Mouse (Mus musculus) kidney, adult 18-20 months (tissue): Measurements from ENCODE around the gene Cds2.
"Not testable (repeated sequence)": the region's sequence is repeated elsewhere in the genome, so short reads cannot be mapped to it uniquely, and the experiment has no call there.

Source experiments
- DNase-seq: peaks from one replicate; pipeline ENCODE4 v3.0.0; 2021

Cds2 gene

DNA sequence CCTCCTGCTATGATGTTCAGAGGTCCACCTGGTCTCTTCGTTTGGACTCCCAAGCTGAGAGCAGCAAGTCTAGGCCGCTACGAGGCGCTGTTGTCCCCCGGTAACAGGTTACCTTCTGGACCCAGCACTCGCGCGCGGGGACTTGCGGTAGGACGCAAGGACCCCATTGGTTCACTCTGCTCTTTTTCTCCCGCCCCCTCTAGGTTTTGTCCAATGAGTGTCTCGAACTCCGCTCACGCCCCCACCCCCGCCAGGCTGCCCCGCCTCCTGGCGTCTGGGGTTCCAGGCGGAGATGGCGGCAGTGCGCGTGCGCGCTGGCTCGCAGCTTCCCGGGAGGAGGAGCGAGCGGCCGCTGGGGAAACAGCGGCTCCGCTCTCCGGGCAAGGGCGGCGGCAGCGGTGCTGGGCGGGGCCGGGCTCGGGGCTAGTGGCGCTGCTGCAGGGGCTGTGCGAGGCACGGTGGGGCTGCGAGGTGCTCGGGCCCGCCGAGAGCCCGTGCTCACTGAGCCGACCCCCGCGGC is at the start of gene Cds2:
Cds2 (plus strand) TSS at position 270 of the 520 bp plus-strand sequence.
- DNase-seq, result peak; percentile 99

DNA sequence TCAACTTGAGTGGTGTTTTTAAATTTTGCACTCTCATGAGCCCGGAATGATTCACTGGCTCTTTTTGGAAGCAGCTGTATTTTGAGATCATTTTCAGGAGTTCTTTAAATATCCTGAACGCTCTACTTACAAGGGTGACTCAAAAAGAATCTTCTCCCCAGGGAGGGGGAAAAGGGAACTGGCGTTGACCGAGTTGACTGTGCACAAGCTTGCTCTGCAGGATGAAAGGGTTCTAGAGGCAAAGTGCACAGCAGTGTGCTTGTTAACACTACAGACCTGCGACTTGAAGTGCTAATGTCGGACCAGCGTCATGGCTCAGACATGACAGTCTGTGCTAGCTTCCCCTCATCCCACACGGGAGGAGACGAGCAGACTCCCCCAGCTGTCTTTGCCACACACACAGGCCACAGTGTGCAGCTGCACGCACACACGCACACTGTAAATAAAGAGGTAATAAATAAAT is 41.3 kb upstream of the Cds2 start:
- DNase-seq, result no peak

DNA sequence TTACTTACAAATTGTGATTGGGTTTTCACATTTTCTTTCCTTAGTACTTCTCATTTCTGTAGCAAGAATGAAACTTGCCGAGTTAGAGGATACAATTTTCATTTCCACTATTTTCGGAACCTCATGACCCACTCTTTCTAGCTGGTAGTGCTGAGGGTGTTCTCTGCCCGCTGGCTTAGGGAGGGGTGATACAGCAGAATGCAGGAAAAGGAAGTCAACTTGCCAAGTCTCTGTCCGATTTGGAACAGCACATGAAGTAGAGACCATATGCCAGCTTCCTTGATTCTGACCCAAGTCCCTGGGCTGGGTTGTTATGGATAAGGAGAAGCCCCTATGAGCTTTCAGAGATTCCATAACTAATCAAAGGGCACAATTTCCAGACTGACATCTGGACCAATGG is 38.6 kb upstream of the Cds2 start:
- DNase-seq, result no peak

DNA sequence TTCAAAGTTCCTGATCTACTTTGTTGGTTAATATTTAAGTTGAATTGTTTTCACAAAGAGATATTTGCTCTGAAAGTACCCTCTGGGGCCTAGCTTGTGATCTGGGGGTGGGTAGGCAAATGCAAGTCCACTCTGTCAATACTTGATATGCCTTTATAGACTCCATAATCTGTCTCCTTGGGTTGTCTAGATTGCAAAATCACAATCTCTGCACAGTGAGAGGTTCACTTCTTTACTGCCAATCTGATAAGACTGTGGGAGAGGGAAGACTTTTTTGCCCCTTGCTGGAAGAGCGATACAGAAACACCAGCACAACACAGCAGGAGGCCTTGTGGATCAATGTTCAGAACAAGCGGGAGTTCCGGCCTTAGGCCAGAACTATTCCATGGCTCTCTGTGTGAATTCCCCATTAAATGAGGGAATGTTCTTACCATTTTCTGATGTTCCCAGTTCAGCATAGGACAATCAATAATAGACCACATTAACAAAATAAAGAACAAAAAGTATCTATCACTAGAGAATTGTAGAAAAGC is 30.5 kb upstream of the Cds2 start:
- no peak for DNase-seq

DNA sequence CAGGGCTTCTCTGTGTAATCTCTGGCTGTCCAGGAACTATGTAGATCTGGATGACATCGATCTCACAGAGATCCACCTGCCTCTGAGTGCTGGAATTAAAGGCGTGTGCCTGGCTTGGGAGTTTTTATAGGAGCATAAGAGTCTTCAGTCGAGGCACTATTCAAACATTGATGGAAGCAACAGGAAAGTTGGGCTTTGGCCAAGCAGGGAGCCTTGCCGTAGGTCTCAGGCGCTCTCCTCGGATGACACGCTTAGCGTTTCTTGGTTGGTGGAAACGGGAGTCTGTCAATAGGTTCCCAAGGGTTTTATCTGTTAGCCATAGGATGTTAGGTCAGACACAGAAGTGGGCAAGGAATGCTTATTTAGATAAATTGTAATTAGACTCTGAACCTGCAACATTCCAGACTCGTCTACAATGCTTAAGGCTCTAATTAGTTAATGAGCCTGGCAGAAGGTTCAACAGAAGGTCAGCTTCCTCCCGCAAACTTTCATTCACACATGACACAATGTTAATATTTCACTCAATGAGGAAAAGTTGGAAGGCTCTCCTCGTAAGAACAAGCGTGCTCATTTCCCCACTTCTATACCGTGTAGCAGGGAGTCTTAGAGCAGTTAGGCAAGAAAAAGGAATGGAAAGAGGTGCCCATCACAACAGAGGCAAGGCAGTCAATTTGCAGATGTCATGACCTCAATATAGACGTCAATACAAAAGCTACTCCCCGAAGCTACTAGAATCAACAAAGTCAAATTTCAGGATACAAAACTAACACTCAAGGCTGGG is 28.8 kb upstream of the Cds2 start:
- DNase-seq, result no peak

DNA sequence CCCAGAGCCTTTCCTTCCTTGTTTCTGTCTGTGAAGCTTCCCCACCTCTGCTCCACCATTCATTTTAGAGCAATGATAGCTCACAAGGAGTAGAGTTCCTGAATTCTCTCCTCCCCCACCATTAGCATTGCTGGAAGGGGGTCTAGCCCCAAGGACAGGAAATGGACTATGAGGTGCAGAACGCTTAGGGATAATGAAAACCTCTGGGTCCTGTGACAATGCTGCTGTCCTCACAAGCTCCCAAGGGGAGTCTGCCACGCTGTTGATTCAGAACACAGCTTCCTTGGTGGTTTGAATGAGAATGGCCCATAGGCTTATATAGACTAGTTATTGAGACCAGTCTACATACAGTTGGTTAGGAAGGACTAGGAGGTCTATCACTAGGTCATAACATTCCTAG is 27.7 kb upstream of the Cds2 start:
- DNase-seq, result no peak

DNA sequence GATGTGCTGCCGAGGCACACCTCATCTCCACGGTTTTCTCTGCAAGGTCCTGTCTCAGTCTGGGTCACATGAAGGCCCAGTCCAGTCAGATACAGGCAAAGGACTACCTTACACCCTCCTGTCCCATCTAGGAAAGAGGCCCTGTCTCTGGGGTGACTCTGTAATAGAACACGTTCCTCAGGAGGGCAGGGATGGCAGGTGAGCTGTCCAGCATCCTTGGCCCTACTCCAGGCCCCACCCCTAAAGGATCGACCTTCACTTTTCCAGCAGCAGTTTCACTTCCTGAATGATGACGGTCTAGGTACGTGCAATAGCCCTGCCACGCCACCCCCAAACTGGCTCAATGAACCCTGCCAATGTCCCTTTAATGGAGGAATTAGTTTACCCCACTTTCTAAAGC is 27.0 kb upstream of the Cds2 start:
- DNase-seq, result no peak

DNA sequence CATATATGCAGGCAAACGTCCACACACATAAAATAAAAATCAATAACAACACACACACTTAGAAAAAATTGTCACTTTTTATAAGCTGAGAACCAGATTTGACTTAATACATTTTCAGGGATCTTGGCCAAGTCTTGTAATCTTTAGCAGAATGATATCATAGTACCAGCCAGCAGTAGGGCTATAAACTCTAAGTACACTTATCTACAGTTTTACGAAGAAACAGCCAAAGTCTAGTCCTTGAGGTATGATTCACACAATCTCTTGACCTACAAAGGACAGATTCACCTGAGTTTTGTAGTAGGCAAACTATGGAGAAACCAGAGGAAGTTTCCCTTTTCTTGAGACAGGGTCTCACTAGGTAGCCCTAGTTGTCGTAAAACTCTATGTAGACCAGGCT is 23.5 kb upstream of the Cds2 start:
- not testable (repeated sequence) for DNase-seq

DNA sequence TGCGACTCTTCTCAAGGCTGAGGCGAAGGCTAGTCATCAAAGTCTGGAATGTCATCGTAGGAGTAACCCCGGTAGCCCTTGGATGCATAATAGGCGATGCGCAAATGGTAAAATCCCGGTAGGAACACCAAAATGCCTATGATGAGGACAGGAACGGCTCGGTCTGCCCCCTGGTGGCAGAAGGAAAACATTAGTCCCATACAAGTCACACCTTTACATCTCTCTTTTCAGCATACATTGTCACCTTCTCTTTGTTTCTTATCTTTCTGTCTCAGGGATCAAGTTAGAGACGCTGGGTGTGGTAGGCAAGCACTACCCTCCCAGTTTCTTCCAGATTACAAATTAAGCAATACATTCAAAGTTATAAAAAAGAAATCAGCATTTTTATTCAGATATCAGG is 22.5 kb upstream of the Cds2 start:
- peak; percentile 49 for DNase-seq

DNA sequence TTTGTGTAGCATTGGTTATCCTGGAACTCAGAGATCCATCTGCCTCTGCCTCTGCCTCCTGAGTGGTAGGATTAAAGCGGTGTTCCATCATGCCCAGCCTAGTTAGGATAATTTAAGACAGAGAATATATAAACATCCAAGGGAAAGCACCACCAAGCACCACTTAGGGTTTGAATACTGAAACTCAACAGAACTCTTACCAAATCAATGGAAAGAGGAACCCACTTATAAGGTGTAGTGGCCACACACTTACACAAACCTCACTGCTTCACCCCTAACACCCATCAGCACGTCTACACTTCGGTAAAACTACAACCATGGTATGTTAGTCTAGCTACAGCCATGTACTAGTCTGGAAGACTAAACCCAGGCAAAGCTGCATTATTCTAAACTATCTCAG is 19.6 kb upstream of the Cds2 start:
- no peak for DNase-seq

DNA sequence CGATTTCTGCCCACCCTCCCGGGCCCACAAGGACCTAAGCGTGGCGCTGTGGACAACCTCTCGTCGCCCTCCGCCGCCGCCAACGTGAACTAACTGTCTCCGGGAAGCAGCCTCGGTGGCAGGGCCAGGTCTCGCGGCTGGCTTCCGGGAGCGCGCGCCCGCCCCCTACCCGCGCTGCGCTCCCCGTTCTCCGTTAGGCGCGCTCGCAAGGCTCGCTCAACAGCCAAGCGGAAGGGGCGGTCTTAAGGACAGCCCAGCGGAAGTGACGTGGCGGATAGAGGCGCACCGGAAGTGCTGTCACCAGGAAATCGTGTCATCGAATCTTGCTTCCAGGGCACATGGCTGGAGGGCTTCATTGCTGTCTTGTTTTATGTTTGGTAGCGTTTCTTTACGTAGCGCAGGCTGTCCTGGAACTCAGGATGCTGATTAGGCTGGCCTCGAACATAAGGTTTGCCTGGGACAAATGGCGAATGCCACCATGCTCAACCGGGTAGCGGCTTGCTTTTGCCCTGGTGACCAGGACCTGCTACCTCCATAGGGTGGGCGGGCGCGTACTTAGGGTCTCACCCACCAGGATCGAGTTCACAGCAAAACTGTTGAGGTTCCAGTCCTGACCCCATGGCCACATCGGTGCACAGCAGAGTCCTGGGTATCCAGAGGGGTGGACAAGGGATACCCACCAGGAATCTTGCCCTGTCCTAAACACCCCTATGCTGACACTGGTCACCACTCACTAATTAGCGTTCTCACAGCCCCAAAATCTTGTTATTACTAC is 15.2 kb upstream of the Cds2 start, which contains the start of gene Tmem230:
Tmem230 (minus strand) TSS at position 269 of the 775 bp plus-strand sequence.
- DNase-seq, result peak; percentile 94

DNA sequence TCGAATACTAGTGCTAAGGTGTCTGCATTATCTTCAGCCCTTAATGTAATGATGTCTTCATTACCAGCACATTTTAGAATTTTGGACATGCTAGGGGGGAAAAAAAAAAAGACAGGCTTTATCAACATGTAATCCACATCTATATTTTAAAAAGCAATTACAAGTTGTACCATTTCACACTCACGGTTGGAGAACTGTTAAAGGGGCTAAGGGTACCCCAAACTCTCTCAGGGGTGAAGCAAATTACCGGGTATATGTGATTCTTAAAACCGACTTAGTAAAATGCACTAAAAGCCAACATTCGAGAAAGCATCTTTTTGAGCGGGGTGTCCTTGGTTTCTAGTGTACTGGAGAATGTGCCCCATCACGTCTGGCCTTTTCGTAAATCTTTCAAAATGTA is 11.0 kb upstream of the Cds2 start:
- DNase-seq, result no peak

DNA sequence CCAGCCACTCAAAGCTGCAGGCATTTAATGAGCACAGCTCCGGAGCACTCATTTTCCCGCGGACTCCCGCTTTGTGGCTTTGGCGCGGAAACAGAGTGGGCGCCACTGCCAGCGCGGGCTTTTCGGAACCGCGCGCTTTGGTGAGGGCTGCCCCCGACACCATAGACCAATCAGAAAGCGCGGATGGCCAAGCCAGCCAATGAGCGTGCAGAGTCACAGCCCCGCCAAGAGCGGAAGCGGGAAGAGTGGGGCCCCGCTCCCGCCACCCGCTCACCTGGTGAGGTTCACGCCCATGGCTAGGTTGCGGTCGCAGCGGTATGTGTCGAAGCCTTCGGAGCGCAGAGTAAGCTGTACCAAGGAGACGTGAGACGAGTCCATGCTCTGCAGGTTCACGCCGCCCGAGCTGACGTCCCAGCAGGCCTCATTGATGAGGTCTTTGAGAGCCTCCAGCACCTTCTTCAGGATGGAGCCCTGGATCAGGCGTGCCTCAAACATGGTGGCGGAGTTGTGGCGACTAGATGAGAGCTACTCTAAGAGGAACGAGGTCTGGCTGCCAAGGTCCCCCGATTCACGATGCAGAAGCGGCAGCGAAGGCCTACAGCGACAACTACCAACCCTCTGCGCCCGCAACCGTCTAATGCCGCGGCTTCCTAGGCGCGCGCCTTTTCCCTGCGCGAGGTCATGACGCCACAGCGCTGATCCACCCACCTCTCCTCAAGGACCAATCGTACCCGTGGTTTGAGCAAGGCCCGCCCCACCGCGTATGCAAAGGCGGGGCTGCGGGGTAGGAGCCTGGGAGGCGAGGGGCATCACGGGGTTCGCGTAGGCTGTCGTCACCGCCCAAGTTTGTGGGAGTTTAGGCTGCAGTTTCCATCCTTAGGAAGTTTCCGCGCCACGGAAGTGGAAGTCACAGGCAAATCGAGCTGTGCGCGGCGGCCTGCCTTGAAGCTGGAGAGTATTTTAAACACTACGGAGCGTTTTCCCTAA is 10.1 kb upstream of the Cds2 start, which contains the start of gene Pcna:
Pcna (minus strand) TSS at position 773 of the 987 bp plus-strand sequence.
- peak; percentile 97 for DNase-seq

DNA sequence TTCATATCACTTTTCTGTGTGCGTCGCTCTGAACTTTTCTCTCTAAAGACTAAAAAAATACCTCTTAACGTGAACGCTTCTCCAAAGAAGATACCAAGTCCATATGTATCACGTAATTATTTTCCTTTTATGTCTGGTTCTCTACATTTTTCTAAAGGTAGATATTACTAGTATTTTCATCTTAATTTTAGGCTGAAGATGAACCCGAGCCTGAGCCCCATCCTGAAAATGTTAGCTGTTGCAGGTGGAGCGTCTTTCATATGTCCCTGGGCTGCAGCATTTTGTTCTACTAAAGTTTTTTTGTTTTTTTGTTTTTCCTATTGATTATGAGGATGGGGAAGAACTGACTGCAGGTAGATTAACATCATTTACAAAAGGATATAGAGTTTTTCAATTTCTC is 9.3 kb upstream of the Cds2 start:
- DNase-seq, result no peak

DNA sequence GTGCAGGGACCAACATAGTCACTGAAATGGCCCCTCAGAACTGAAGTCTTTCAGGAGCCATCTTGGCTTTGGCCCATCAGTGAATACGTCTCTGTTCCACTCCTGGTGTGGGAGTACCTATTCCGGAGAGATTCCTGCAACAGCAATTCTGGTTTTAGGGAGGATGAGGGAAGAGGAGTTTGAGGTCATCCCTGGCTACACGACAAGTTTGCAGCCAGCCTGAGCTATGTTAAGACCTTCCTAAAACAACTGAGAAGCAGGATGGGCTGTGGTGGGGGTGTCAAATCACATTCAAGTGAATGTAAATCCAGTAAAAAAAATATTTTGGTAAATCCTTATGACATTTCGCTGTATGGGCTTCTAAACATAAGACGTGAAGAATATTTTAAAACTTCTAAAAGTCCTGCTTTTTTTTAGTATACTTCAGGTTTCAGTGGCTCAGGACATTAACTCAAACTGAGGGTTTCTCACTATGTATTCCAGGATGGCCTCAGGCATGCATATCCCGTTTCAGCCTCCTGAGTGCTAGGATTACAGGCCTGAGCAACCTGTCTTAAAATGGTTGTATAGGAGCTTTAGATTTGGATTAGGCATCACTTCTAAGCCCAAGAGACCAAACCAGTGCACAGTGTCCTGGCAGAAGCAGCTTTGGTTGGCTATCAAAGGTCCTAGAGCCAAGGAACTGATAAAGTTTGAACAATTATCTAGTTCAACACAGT is 5.4 kb upstream of the Cds2 start:
- no peak for DNase-seq

DNA sequence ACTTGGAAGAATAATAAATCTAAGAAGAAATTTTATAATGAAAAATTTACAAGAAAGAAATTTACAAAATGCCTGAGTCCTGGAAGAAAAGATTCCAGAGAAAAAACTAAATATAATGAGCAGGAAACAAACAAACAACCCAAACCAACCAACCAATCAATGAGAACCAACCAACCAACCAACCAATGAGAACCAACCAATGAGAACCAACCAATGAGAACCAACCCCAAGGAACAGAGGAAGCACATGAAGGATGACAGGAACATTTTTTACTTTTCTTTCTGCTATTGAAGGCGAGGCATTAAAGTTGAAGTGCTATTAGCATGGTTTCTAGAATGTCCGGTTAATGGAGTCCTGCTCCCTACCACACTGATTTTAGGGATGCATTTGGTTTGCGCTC is 2.3 kb upstream of the Cds2 start:
- DNase-seq, result no peak

DNA sequence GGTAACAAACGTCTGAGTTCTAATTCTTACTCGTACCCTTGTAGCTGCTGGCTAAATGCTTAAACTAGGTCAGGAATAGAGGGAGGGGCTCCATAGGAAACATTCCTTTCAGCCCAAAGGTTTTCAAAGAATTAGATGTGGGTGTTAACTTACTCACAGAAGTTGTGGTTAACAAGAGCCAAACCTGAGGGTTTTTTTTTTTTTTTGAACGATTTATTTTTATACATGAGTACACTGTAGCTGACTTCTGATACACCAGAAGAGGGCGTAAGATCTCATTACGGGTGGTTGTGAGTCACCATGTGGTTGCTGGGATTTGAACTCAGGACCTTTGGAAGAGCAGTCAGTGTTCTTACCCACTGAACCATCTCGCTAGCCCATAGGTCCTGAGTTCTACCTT is 773 bp upstream of the Cds2 start:
- DNase-seq, result no peak

DNA sequence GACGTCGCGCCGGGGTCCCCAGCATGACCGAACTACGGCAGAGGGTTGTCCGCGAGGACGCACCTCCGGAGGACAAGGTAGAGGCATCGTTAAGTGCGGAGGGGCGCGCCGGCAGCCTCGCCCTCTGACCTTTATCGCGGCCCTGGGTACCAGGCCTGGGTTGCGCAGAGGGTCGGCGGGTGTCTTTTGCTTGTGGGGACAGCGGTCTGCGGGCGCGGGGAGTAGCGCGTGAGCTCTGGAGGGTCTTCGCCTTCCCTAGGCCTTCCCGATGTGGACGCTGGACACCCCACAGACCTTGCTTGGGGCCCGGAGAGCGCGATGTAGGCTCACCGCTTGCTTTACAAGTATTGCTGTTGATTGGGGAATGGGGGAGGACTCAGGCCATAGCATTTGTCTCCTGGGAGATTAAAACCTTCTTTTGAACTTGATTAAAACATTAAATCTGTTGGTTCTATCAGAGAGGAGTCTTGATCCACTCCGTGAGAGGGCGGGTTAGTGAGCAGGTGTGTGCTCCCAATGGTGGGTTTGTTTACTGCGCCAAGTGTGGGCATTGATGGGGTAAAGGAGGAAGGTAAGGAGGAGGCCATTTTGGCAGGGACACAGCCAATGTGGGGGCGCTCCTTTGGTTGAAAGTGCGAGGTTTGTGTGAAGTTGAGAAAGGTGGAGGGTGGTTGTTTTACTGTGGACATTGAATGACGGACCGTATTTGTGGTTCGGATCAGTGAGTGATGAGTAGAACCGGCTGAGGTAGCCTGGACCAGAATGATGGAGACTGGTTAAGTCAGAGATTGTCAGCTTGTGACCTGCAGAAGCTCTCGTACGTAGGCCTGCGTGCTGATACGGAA is 695 bp downstream of the Cds2 start:
- peak; percentile 55 for DNase-seq

DNA sequence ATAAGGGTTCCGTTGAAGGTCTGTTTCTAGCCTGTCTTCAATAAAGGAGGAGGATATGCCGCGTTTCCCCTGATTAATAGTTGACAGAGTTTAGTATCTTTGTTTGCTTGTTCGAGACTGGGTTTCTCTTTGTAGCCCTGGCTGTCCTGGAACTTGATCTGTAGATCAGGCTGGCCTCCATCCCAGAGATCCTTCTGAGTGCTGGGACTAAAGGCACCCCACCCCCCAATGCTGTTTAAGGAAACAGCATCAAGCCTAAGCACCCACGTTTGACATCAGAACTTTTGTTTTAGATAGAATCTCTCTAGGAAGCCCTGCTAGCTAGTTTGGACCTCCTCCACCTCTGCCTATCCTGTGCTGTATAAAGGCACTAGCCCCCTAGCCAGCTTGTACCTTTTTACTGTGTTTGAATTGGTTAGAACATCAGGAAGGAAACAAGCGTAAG is 1.3 kb downstream of the Cds2 start:
- DNase-seq, result no peak

DNA sequence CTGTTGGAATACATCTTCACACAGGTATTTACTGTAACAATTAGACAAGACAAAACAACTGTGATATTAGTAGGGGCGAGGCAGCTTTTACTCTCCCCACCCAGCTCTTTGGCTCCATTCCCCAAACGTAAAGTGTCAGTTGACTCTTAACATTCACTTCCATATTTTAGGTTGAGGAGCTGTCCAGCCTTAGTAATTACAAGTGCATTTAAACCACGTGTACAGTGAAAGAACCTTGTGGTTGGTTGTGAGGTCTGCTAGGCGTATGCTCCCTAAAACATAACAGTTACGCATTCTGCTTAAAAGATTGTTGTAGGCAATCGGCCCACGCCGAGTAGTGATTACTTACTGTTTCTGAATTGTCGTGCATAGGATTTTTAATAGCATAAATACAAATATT is 2.2 kb downstream of the Cds2 start:
- no peak for DNase-seq

DNA sequence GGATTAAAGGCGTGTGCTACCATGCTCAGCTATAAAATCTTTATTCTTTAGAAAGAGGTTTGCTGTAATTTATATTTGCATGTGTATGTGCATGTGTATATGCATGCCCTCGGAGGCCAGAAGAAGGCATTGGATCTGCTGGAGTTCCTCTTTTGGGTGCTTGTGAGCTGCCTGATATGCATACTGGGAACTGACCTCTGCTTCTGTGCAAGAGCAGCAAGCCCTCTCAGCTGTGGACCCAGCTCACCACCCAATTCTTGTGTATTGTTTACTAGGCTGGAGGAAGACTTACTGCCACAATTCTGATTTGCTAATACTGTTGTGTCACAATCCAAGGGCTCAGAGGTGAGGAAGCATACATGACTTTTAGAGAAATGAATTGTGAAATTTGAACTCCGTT is 3.1 kb downstream of the Cds2 start:
- no peak for DNase-seq
